Mouse (Mus musculus) kidney, embryonic 15.5 days (tissue): Measurements from ENCODE around the gene Cpt1c. TPM values are rescaled to one million over a fixed set of nuclear protein-coding genes. Genes with fewer than 3 reads are reported as not detected.

Experiments
- ATAC-seq: fragments of 200-750 bp; cut with Nextera tagmentation; replicated peaks from 2 replicates; pipeline ENCODE4 v1.8.0; 2017; ENCODE audit warnings: moderate TSS enrichment; ENCODE audit not compliant: low FRiP score
- H3K27ac ChIP-seq: fragments of 300-500 bp; sonication (generic); 2 replicates; pipeline ENCODE4 v1.5.1; 2015; ENCODE audit warnings: mild to moderate bottlenecking, inconsistent platforms
- H3K27me3 ChIP-seq: fragments of 300-500 bp; sonication (generic); 2 replicates; pipeline ENCODE4 v1.6.1; 2015; ENCODE audit warnings: inconsistent platforms
- H3K36me3 ChIP-seq: fragments of 300-500 bp; sonication (generic); 2 replicates; pipeline ENCODE4 v1.6.1; 2015; ENCODE audit warnings: inconsistent platforms
- H3K4me1 ChIP-seq: fragments of 300-500 bp; sonication (generic); 2 replicates; pipeline ENCODE4 v1.6.1; 2015; ENCODE audit warnings: inconsistent platforms
- H3K4me2 ChIP-seq: fragments of 300-500 bp; sonication (generic); 2 replicates; pipeline ENCODE4 v1.6.1; 2015; ENCODE audit warnings: moderate library complexity, mild to moderate bottlenecking, inconsistent platforms
- H3K4me3 ChIP-seq: fragments of 300-500 bp; sonication (generic); replicated peaks from 2 replicates; pipeline ENCODE4 v1.5.1; 2015; ENCODE audit warnings: mild to moderate bottlenecking, inconsistent platforms
- H3K9ac ChIP-seq: fragments of 300-500 bp; sonication (generic); 2 replicates; pipeline ENCODE4 v1.6.1; 2015; ENCODE audit warnings: mild to moderate bottlenecking, inconsistent platforms
- H3K9me3 ChIP-seq: fragments of 300-500 bp; sonication (generic); replicated peaks from 2 replicates; pipeline ENCODE4 v1.6.1; 2016; ENCODE audit warnings: inconsistent platforms
- WGBS: fragments of 180-500 bp; shearing (Covaris S2); methylation state at CpG from one replicate; pipeline ENCODE4 v1.1.7; 2015; ENCODE audit warnings: mixed read lengths; 5-methylcytosine and 5-hydroxymethylcytosine counted together
- polyA plus RNA-seq: library from polyadenylated mRNA; unstranded; fragments of >200 nt; fragmentation: Nextera tagmentation; extraction: Ambion mirVana; gene quantifications from 2 replicates; pipeline ENCODE4 v1.2.1, GENCODE M21; 2015

Gene Cpt1c
- polyA plus RNA-seq, 1 experiment from 2014 or later = 25.1 TPM

- ATAC-seq = no peak
- 89% methylated on average over 4 of the region's 4 CpGs for WGBS
- Histone ChIP-seq H3K4me3 (no peak overlapping the region), H3K4me2 (no peak overlapping the region), H3K27ac (no peak overlapping the region), H3K4me1 (peaks cover 20% of the 10 kb centered on the region), H3K9ac (no peak overlapping the region), H3K36me3 (peaks cover 62% of the 10 kb centered on the region), H3K9me3 (no peaks in the 10 kb centered on the region), H3K27me3 (no peaks in the 10 kb centered on the region)
These were observed 38.2 kb upstream of the Cpt1c start for GRCm38 (mm10) chr7:45012824-45013223.

GRCm38 (mm10) chr7:45012011-45012410 is 37.4 kb upstream of the Cpt1c start:
- no peak overlapping the region for H3K9ac ChIP-seq
- H3K27me3 ChIP-seq = no peaks in the 10 kb centered on the region
- no peak overlapping the region for H3K4me3 ChIP-seq
- no peaks in the 10 kb centered on the region for H3K9me3 ChIP-seq
- no peak overlapping the region for H3K4me2 ChIP-seq
- peaks cover 70% of the 10 kb centered on the region for H3K36me3 ChIP-seq
- WGBS = 96% methylated on average over 6 of the region's 6 CpGs
- no peak for ATAC-seq
- H3K27ac ChIP-seq = no peak overlapping the region
- H3K4me1 ChIP-seq = peaks cover 19% of the 10 kb centered on the region

GRCm38 (mm10) chr7:45008411-45008810 is 33.8 kb upstream of the Cpt1c start:
- no peak overlapping the region for H3K4me2 ChIP-seq
- H3K27ac ChIP-seq = no peak overlapping the region
- 88% methylated on average over 19 of the region's 19 CpGs for WGBS
- H3K27me3 ChIP-seq = no peaks in the 10 kb centered on the region
- H3K36me3 ChIP-seq = peaks cover 99% of the 10 kb centered on the region
- H3K9ac ChIP-seq = no peak overlapping the region
- no peak overlapping the region for H3K4me3 ChIP-seq
- no peaks in the 10 kb centered on the region for H3K9me3 ChIP-seq
- H3K4me1 ChIP-seq = 0 out of 2 replicates have a peak, but pooled peaks cover 4% of the 10 kb centered on the region
- no peak for ATAC-seq

- WGBS = 97% methylated on average over 30 of the region's 30 CpGs
- peaks cover 99% of the 10 kb centered on the region for H3K36me3 ChIP-seq
- H3K4me2 ChIP-seq = no peak overlapping the region
- no peak overlapping the region for H3K4me3 ChIP-seq
- no peak for ATAC-seq
- H3K4me1 ChIP-seq = 0 out of 2 replicates have a peak, but pooled peaks cover 4% of the 10 kb centered on the region
- H3K27me3 ChIP-seq = no peaks in the 10 kb centered on the region
- H3K9me3 ChIP-seq = no peaks in the 10 kb centered on the region
- no peak overlapping the region for H3K9ac ChIP-seq
- no peak overlapping the region for H3K27ac ChIP-seq
These were observed 33.2 kb upstream of the Cpt1c start for GRCm38 (mm10) chr7:45007846-45008245.

GRCm38 (mm10) chr7:45007141-45007540 is 32.5 kb upstream of the Cpt1c start:
- 0 out of 2 replicates have a peak, but pooled peaks cover 4% of the 10 kb centered on the region for H3K4me1 ChIP-seq
- peaks cover 99% of the 10 kb centered on the region for H3K36me3 ChIP-seq
- no peaks in the 10 kb centered on the region for H3K9me3 ChIP-seq
- ATAC-seq = no peak
- no peak overlapping the region for H3K4me3 ChIP-seq
- H3K9ac ChIP-seq = no peak overlapping the region
- no peak overlapping the region for H3K4me2 ChIP-seq
- H3K27ac ChIP-seq = no peak overlapping the region
- no peaks in the 10 kb centered on the region for H3K27me3 ChIP-seq
- 94% methylated on average over 29 of the region's 29 CpGs for WGBS

- Histone ChIP-seq H3K27ac (no peak overlapping the region), H3K9me3 (no peaks in the 10 kb centered on the region), H3K4me2 (no peak overlapping the region), H3K4me1 (0 out of 2 replicates have a peak, but pooled peaks cover 4% of the 10 kb centered on the region), H3K4me3 (no peak overlapping the region), H3K9ac (no peak overlapping the region), H3K36me3 (peaks cover 99% of the 10 kb centered on the region), H3K27me3 (no peaks in the 10 kb centered on the region)
- ATAC-seq = no peak
- 96% methylated on average over 12 of the region's 12 CpGs for WGBS
These were observed 31.9 kb upstream of the Cpt1c start for GRCm38 (mm10) chr7:45006503-45006902.

GRCm38 (mm10) chr7:45005321-45005992 is 30.8 kb upstream of the Cpt1c start:
- 89% methylated on average over 6 of the region's 6 CpGs for WGBS
- H3K4me3 ChIP-seq = no peak overlapping the region
- ATAC-seq = no peak

GRCm38 (mm10) chr7:45004546-45004945 is 29.9 kb upstream of the Cpt1c start:
- 38% methylated on average over 3 of the region's 3 CpGs for WGBS
- Histone ChIP-seq H3K4me3 (no peak overlapping the region), H3K9ac (no peak overlapping the region), H3K4me2 (no peak overlapping the region), H3K27me3 (no peaks in the 10 kb centered on the region), H3K27ac (peak overlapping the region; percentile 32), H3K4me1 (peaks cover 18% of the 10 kb centered on the region), H3K9me3 (no peaks in the 10 kb centered on the region), H3K36me3 (peaks cover 99% of the 10 kb centered on the region)
- no peak for ATAC-seq

More at GRCm38 (mm10) chr7:45005321-45005992, 30.8 kb upstream of the Cpt1c start:
- peaks cover 100% of the 10 kb centered on the region for H3K36me3 ChIP-seq
- no peak overlapping the region for H3K9ac ChIP-seq
- H3K4me2 ChIP-seq = no peak overlapping the region
- H3K9me3 ChIP-seq = no peaks in the 10 kb centered on the region
- no peaks in the 10 kb centered on the region for H3K27me3 ChIP-seq
- H3K4me1 ChIP-seq = peaks cover 9% of the 10 kb centered on the region
- H3K27ac ChIP-seq = no peak overlapping the region

GRCm38 (mm10) chr7:45002440-45002839 is 27.8 kb upstream of the Cpt1c start:
- no peak for ATAC-seq
- H3K4me3 ChIP-seq = no peak overlapping the region
- peaks cover 32% of the 10 kb centered on the region for H3K4me1 ChIP-seq
- peaks cover 82% of the 10 kb centered on the region for H3K36me3 ChIP-seq
- 89% methylated on average over 7 of the region's 7 CpGs for WGBS
- H3K4me2 ChIP-seq = no peak overlapping the region
- no peak overlapping the region for H3K27ac ChIP-seq
- H3K9ac ChIP-seq = no peak overlapping the region
- no peaks in the 10 kb centered on the region for H3K9me3 ChIP-seq
- H3K27me3 ChIP-seq = no peaks in the 10 kb centered on the region

GRCm38 (mm10) chr7:45000539-45001114 is 26.0 kb upstream of the Cpt1c start:
- H3K27me3 ChIP-seq = no peaks in the 10 kb centered on the region
- WGBS = 77% methylated on average over 21 of the region's 21 CpGs
- H3K27ac ChIP-seq = peak overlapping the region; percentile 28
- H3K4me1 ChIP-seq = peaks cover 45% of the 10 kb centered on the region
- peak overlapping the region; percentile 5; the same call in 1 of the 2 replicates for H3K9ac ChIP-seq
- H3K9me3 ChIP-seq = no peaks in the 10 kb centered on the region
- peaks cover 68% of the 10 kb centered on the region for H3K36me3 ChIP-seq
- H3K4me2 ChIP-seq = no peak overlapping the region
- no peak overlapping the region for H3K4me3 ChIP-seq
- no peak for ATAC-seq

- Histone ChIP-seq H3K9me3 (no peaks in the 10 kb centered on the region), H3K4me3 (peak overlapping the region; percentile 79; the same call in 1 of the 2 replicates), H3K4me1 (peaks cover 49% of the 10 kb centered on the region), H3K9ac (0 out of 2 replicates have a peak overlapping the region, but pooled peaks have one; percentile 5), H3K27ac (peak overlapping the region; percentile 28), H3K27me3 (no peaks in the 10 kb centered on the region), H3K36me3 (peaks cover 68% of the 10 kb centered on the region), H3K4me2 (peak overlapping the region; percentile 91)
- no peak for ATAC-seq
- 59% methylated on average over 11 of the region's 11 CpGs for WGBS
These were observed 25.1 kb upstream of the Cpt1c start for GRCm38 (mm10) chr7:44999753-45000152.

GRCm38 (mm10) chr7:44998501-44998955 is 23.9 kb upstream of the Cpt1c start, which contains the start of gene Bcl2l12:
TSS of gene Bcl2l12 (minus strand) at chr7:44998712.
- peaks cover 67% of the 10 kb centered on the region for H3K36me3 ChIP-seq
- H3K4me1 ChIP-seq = peaks cover 45% of the 10 kb centered on the region
- 1% methylated on average over 18 of the region's 18 CpGs for WGBS
- H3K4me2 ChIP-seq = peak within 1 kb of the TSS; percentile 91
- no peaks in the 10 kb centered on the region for H3K27me3 ChIP-seq
- peak within 1 kb of the TSS; percentile 70 for H3K9ac ChIP-seq
- peak within 1 kb of the TSS; percentile 79 for H3K4me3 ChIP-seq
- H3K9me3 ChIP-seq = no peaks in the 10 kb centered on the region
- ATAC-seq = no peak
- peak within 1 kb of the TSS; percentile 94 for H3K27ac ChIP-seq
